In the genomic region with DNA sequence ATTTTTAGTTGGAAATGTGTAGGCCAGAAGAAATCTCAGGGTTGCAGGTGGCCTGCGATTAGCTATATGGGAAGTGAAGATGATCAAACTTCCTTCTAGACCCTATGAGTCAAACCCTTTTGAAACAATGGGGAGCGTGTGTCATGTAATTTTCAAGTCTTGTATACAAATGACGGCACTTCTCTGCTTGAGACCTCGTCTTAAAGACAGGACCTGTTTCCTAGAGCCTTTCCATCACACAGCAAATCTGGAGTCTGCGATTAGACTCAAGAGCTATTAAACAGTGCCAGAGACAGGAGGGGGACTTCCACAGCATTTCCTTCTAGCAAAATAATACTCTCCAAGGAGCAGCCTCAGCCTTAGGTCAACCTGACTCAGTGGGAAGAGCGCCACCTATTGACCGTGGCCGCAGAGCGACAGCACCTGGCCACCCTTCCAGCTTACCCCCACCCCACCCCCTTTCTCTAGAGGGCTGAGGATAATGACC, we compare ENCODE assay signal across 8 mouse cellular contexts.
DNase-seq lines count a peak whose midpoint lies in the region; ATAC-seq lines count a peak whose summit lies in the region.

No protein-coding gene starts in this region.

- no peak for ATAC-seq in midbrain, embryonic 16.5 days
- ATAC-seq in lung, embryonic 15.5 days (ENCODE audit: borderline replicate concordance, extremely low read depth, low FRiP score, low TSS enrichment), result peak; percentile 64

- H3K9me3 ChIP-seq in midbrain, embryonic 10.5 days (replicated peaks), result no peaks in the 10 kb centered on the region
- H3K9me3 ChIP-seq in midbrain, embryonic 16.5 days (replicated peaks; ENCODE audit: control insufficient read depth, low read length, poor library complexity, severe bottlenecking), result no peaks in the 10 kb centered on the region
- no peaks in the 10 kb centered on the region for H3K9me3 ChIP-seq in lung, embryonic 15.5 days

- no peaks in the 10 kb centered on the region for H3K36me3 ChIP-seq in midbrain, embryonic 10.5 days
- H3K36me3 ChIP-seq in midbrain, embryonic 16.5 days (ENCODE audit: control insufficient read depth, insufficient read depth, low read length), result no peaks in the 10 kb centered on the region
- H3K36me3 ChIP-seq in lung, embryonic 15.5 days, result no peaks in the 10 kb centered on the region

- H3K9ac ChIP-seq in midbrain, embryonic 16.5 days (ENCODE audit: low read depth, low read length), result no peak overlapping the region
- H3K9ac ChIP-seq in lung, embryonic 15.5 days, result no peak overlapping the region

- H3K27ac ChIP-seq in midbrain, embryonic 10.5 days (replicated peaks), result no peak overlapping the region
- no peak overlapping the region for H3K27ac ChIP-seq in midbrain, embryonic 16.5 days (ENCODE audit: low read length)
- peak overlapping the region; percentile 66 for H3K27ac ChIP-seq in brown adipose tissue, adult 24 weeks (replicated peaks; ENCODE audit: low read depth, low read length)
- H3K27ac ChIP-seq in lung, embryonic 15.5 days, result peak overlapping the region; percentile 61

- WGBS in midbrain, embryonic 10.5 days, result 49% methylated on average over 9 of the region's 9 CpGs
- WGBS in midbrain, embryonic 16.5 days, result 45% methylated on average over 9 of the region's 9 CpGs
- WGBS in lung, embryonic 15.5 days, result 35% methylated on average over 9 of the region's 9 CpGs

- H3K4me3 ChIP-seq in midbrain, embryonic 10.5 days, result no peak overlapping the region
- no peak overlapping the region for H3K4me3 ChIP-seq in midbrain, embryonic 16.5 days (ENCODE audit: low read depth, low read length)
- H3K4me3 ChIP-seq in brown adipose tissue, adult 24 weeks (ENCODE audit: insufficient read depth, low read depth, low read length), result no peak overlapping the region
- no peak overlapping the region for H3K4me3 ChIP-seq in lung, embryonic 15.5 days

- DNase-seq in midbrain, embryonic 10.5 days (ENCODE audit: low spot score), result peak; percentile 52
- DNase-seq in gastrocnemius, postnatal 36 days, result peak; percentile 35 to 48
- peak; percentile 79 for DNase-seq in kidney, adult 9 months
- DNase-seq in retina, postnatal 1 day, result peak; percentile 66
- DNase-seq in Muller cell, postnatal 12 days (ENCODE audit: inconsistent ontology term), result no peak

- no peak overlapping the region for H3K4me2 ChIP-seq in midbrain, embryonic 16.5 days (ENCODE audit: low read length)
- no peak overlapping the region for H3K4me2 ChIP-seq in lung, embryonic 15.5 days

- intact Hi-C loops in gastrocnemius, postnatal 36 days (cut with DNase I), result loop anchor here (5.0 kb wide), 1 partner anchor 357 kb away; the partner anchor contains the start of gene Adgrl2

- peaks cover 4% of the 10 kb centered on the region; the same call in 1 of the 2 replicates for H3K27me3 ChIP-seq in midbrain, embryonic 10.5 days (ENCODE audit: low read depth, poor library complexity, severe bottlenecking)
- H3K27me3 ChIP-seq in midbrain, embryonic 16.5 days (ENCODE audit: control insufficient read depth, insufficient read depth, low read depth, low read length), result no peaks in the 10 kb centered on the region
- H3K27me3 ChIP-seq in lung, embryonic 15.5 days, result no peaks in the 10 kb centered on the region

- H3K4me1 ChIP-seq in midbrain, embryonic 10.5 days, result peaks cover 19% of the 10 kb centered on the region
- H3K4me1 ChIP-seq in midbrain, embryonic 16.5 days (ENCODE audit: control insufficient read depth, insufficient read depth, low read length), result no peaks in the 10 kb centered on the region
- H3K4me1 ChIP-seq in brown adipose tissue, adult 24 weeks (ENCODE audit: control insufficient read depth, insufficient read depth, insufficient read length, low read length), result peaks cover 2% of the 10 kb centered on the region
- peaks cover 18% of the 10 kb centered on the region for H3K4me1 ChIP-seq in lung, embryonic 15.5 days

Comparison
In these comparisons a context has a peak if more than half of its experiments do, and no peak if none do; other contexts are left out.
1. H3K27ac ChIP-seq: peak in brown adipose tissue, adult 24 weeks (single experiment) and lung, embryonic 15.5 days (single experiment); none in midbrain, embryonic 10.5 days (single experiment) and midbrain, embryonic 16.5 days (single experiment).